Mouse (Mus musculus): Measurements from ENCODE around the gene Ppp1r8. TPM values are rescaled to one million over a fixed set of nuclear protein-coding genes. Genes with fewer than 3 reads are reported as not detected.

The Ppp1r8 gene
- polyA plus RNA-seq, 1 experiment = 17.3 TPM

- H3K4me1 ChIP-seq (ENCODE audit: control insufficient read depth, insufficient read depth, insufficient read length, low read length) = no peaks in the 10 kb centered on the region
- H3K27ac ChIP-seq (replicated peaks; ENCODE audit: low read depth, low read length) = 0 out of 2 replicates have a peak overlapping the region, but pooled peaks have one; percentile 5
- no peak overlapping the region for H3K4me3 ChIP-seq (ENCODE audit: insufficient read depth, low read depth, low read length)
These were observed 64.3 kb downstream of the Ppp1r8 start for GRCm38 (mm10) chr4:132778562-132779201.

Other genes starting within 250 kb of the Ppp1r8 start
- gene Eya3, start 204.2 kb downstream of the Ppp1r8 start, polyA plus RNA-seq (2012; ENCODE audit: insufficient read depth, insufficient read length, missing spikeins) = 13.8 and 20.5 TPM in 2 replicates
- gene Xkr8, start 110.6 kb downstream of the Ppp1r8 start, polyA plus RNA-seq (2012; ENCODE audit: insufficient read depth, insufficient read length, missing spikeins) = 2.5 and 2.7 TPM in 2 replicates
- 0.92 TPM in 1 of 2 replicates, not detected in the other for gene Smpdl3b, start 85.9 kb downstream of the Ppp1r8 start, polyA plus RNA-seq (2012; ENCODE audit: insufficient read depth, insufficient read length, missing spikeins)
- gene Rpa2, start 74.8 kb downstream of the Ppp1r8 start, polyA plus RNA-seq (2012; ENCODE audit: insufficient read depth, insufficient read length, missing spikeins) = 3.5 and 6.6 TPM in 2 replicates
- gene Themis2, start 46.8 kb downstream of the Ppp1r8 start, polyA plus RNA-seq (2012; ENCODE audit: insufficient read depth, insufficient read length, missing spikeins) = 2.8 and 3.4 TPM in 2 replicates
- 53.6 and 63.8 TPM in 2 replicates for gene Stx12, start 41.3 kb upstream of the Ppp1r8 start, polyA plus RNA-seq (2012; ENCODE audit: insufficient read depth, insufficient read length, missing spikeins)
- gene Fam76a, start 79.4 kb upstream of the Ppp1r8 start, polyA plus RNA-seq (2012; ENCODE audit: insufficient read depth, insufficient read length, missing spikeins) = 15.7 and 17.8 TPM in 2 replicates
- gene Fgr, start 130.9 kb upstream of the Ppp1r8 start, polyA plus RNA-seq (2012; ENCODE audit: insufficient read depth, insufficient read length, missing spikeins) = 0.55 TPM in 1 of 2 replicates, not detected in the other
- 16.4 and 26.1 TPM in 2 replicates for gene Ahdc1, start 168.1 kb upstream of the Ppp1r8 start, polyA plus RNA-seq (2012; ENCODE audit: insufficient read depth, insufficient read length, missing spikeins)

All from brown adipose tissue, adult 24 weeks (tissue).